Mouse (Mus musculus) myocyte (in vitro differentiated cells): ENCODE measurements at regions not wholly inside any gene's neighbourhood (a gene's known extent, or its start where the extent isn't known, plus 50 kb on each side); places are given as distances from the start of the nearest gene placed in this dataset.

Experiments
- MYOD1 ChIP-seq, 3 experiments: IDR thresholded peaks; one replicate each; pipeline ENCODE4 v1.6.1; 2011; ENCODE audit warnings: control low read depth in 2 of 3, low read depth in 2 of 3, mild to moderate bottlenecking in 2 of 3, moderate library complexity in 1 of 3; ENCODE audit not compliant: insufficient read length in 2 of 3, control insufficient read depth in 1 of 3
- POLR2A ChIP-seq: IDR thresholded peaks from one replicate; pipeline ENCODE4 v1.6.1; 2011; ENCODE audit warnings: low read depth, mild to moderate bottlenecking, control low read depth, moderate library complexity; ENCODE audit not compliant: insufficient read length
- POLR2AphosphoS2 ChIP-seq: IDR thresholded peaks from one replicate; pipeline ENCODE4 v1.6.1; 2011; ENCODE audit warnings: low read depth, control low read depth; ENCODE audit not compliant: insufficient read length

DNA sequence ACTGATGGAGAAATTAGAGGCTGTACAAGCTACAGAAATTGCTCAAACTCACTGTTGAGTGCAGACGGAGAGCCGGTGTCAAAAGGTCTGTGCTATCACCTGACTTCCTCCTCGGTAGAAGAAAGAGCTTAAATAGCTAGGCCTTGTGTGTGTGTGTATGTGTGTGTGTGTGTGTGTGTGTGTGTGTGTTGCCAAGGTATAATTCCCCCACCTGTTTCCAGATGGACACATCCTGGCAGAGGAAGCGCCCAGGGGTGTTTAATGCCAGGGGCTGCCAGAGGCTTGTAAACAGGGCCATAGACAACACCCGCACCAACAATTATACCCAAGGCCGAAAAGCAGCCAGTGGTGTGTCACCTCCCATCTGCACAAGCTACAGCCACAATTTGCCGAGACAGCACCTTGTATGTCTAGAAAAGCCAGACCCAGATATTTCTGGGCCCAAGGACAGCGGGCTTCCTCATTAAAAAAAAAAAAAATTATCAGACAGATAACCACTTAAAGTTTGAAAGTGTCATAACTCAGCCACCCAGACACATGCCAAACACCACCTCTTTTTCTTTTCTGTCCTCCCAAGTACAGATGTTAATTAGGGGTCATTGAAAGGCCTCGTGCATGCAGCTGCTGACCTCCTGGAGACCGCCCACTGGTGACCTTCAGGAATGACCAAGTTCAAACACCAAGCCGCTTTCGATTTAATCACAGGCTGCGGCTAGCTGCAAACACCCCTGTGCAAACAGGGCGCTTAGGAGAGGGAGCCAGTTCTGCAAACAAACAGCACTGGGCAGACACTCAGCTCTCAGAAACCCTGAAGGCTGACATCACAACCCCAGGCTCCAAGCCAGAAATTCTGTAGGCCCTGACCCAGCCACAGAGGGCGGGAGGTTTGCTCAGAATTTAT lies 188.0 kb upstream of the Ubl3 start:
- no peak for TF ChIP-seq MYOD1 (IDR thresholded peaks at IDR 0.05; ENCODE audit: control insufficient read depth in 1 of 3, insufficient read length in 2 of 3, low read depth in 2 of 3)
- TF ChIP-seq POLR2A = no peak
- TF ChIP-seq POLR2AphosphoS2 = no peak
